Mouse (Mus musculus): ENCODE measurements around the gene Tbx19.

Gene Tbx19

DNA sequence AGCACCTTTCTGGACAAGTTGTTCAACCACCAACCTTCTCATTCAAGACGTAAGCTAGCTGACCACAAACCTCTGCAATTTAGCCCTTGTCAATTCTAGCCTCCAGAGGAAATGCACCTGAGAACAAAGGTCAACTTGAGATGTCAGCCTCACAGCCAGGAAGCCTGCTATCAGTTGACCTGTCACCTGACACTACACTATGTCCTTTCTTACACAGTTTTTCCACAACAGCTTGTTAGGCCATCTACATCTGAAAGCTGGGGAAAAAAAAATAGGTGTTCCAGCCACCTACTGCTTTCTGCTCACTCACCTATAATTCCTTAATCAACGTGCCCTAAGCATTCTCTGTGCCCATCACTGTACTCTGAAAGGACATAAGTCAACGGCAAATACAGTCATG lies 23.6 kb upstream of the Tbx19 start:
- DNase-seq (ENCODE audit: low spot score) = no peak

DNA sequence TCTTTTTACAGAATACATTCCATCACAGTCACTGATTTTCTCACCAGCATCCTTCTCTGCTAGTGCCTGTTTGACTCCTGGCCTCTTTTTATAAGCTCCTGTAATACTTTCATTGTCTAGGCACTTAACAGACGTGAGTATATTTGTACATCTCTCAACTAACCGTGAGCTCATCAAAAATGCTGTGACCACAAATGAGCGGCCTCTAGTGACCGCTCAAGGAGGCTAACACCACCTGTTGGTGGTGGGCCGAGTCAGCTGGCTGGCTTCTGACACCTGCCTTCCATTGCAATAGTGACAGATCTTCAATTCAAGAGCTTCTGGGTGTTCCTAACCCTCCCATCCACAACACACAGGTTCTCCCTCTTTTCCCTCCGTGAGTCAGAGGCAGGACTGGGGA lies 22.8 kb upstream of the Tbx19 start:
- no peak for DNase-seq (ENCODE audit: low spot score)

DNA sequence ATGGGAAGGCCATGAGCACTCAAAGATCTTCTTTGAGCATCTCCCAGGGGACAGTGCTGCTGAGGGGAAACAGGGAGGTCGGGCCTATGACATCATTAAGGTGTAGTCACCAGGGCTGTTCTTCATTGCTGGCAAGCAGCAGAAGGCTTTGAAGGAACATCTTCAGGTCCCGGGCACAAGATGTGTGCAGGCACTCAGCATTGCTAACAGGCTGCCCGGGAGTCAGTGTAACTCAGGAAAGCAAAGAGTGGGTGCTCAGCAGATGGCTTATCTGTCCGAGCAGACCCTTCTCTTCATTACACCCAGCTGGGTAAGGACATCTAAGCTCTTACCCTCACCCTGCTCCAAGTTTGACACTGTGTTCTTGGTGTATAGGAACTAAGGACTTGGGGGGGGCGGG lies 18.7 kb upstream of the Tbx19 start:
- no peak for DNase-seq (ENCODE audit: low spot score)

DNA sequence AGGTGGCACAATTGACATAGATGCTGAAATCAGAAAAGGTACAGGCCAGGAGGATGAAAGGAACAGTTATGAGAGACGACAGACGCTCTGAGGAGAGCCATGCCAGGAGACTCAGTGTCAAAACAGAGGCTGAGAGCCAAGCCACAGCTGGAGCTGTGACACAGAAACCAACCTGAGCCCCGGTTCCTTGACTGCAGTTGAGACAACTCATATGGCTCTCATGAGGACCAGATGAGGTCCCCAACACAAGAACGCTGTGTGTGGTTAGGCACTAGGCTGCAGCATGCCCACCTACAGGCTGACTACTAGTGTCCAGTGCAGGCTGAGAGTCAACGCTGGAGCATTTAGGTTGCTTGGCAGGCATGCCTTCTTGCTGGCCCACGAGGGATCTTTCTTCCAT lies 17.5 kb upstream of the Tbx19 start:
- no peak for DNase-seq (ENCODE audit: low spot score)

DNA sequence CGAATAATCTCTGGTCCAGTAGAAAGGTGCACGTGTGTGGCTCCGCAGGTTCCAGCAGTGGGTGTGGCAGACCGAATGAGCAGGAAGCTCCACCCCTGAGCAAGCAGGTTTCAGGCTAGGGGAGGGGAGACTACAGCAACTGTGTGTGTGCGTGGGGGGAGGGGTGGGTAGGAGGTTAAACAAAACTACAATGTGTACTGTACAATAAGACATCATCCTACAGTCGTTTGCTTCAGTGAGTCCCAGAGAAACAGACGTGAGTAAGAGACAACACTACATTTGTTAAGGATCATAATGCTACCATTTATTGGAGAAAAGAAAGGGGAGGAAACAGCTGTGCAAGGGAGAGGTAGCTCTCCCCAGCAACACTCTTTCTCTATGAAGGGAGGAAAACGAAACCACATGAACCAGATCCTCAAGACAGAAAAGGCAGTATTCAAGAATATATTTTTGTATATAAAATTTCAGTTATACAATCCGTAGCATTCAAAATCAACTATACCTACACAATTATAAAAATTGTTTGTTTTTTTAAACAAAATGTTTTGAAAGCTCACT lies 13.6 kb upstream of the Tbx19 start:
- DNase-seq (ENCODE audit: low spot score) = no peak

GRCm38 (mm10) chr1:165171277-165171676 lies 10.7 kb upstream of the Tbx19 start:
- no peak for DNase-seq (ENCODE audit: low spot score)

GRCm38 (mm10) chr1:165170157-165170556 lies 9.6 kb upstream of the Tbx19 start:
- DNase-seq (ENCODE audit: low spot score) = no peak

- DNase-seq (ENCODE audit: low spot score) = no peak
Observed at GRCm38 (mm10) chr1:165169462-165169861, 8.9 kb upstream of the Tbx19 start.

DNA sequence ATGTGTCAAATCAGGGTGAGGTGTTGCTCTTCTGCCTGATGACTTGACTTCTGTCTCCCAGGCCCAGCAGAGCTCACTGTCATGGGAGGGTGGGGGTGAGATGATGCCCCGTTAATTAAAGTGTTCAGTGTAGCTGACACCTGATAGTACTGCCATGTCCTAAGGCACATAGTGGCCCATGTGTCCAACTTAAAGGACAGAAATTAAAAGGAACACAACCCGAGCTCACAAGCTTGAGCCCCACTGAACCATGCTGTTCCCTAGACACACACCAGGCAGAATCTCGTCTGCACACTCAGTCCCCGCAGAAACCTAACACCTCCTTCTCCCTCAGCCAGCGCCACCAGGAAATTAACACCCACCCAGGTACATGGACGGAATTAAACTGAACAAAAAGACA lies 4.3 kb upstream of the Tbx19 start:
- DNase-seq (ENCODE audit: low spot score) = no peak

DNA sequence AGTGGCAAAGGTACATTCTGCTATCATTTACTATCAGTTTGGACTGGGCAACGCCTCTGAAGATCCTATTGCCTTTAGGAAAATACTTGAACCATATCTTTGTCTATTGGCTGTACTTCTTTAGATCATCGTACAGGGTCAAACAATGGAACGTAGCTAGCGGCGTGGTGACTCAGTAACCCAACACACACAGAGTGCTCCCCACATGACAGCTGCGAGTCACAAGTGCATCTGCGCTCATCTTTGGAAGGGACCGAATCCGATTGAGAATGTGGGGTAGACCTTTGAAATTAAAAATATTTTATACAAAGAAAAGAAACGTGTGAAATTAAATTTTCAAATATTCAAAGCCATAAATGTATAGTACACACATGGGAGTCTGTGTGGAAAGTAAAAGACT lies 1.7 kb downstream of the Tbx19 start:
- DNase-seq (ENCODE audit: low spot score) = no peak

DNA sequence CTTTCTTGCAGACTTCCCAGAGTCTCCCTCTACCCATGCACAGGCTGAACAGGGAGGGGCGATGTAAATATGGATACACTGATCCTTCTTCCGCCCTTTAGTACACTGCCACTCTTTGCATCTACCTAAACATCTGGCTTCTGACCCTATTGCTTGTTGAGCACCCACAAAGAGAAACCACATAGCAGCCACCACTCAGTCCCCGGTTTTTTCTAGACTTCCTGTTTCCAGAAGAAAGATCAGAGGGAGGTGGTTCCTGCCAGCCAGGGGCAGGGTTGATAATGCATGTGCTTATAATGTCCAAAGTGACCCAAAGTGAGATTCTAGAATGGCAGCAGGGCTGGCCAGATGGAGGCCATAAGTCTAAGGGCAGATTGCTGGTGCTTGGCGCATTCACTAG lies 6.4 kb downstream of the Tbx19 start:
- no peak for DNase-seq (ENCODE audit: low spot score)

DNA sequence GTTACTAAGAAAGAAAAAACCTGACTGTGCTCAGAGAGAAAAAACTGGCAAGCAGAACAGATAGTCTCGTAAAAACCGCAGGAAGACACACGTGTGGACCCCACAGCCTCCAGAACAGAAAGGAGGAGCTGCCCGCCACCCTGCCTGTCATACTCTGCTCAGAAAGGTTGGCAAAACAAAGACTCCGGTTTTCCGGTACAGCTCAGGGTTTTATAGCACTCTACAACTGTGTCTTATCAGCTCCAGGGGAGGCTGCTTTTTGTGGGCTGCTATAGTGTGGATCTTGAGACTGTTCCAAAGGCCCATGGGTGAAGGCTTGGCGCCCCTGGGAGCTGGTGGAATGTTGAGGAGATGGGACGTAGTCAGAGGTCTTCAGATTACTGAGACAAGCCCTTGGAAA lies 9.4 kb downstream of the Tbx19 start:
- DNase-seq (ENCODE audit: low spot score) = no peak

DNA sequence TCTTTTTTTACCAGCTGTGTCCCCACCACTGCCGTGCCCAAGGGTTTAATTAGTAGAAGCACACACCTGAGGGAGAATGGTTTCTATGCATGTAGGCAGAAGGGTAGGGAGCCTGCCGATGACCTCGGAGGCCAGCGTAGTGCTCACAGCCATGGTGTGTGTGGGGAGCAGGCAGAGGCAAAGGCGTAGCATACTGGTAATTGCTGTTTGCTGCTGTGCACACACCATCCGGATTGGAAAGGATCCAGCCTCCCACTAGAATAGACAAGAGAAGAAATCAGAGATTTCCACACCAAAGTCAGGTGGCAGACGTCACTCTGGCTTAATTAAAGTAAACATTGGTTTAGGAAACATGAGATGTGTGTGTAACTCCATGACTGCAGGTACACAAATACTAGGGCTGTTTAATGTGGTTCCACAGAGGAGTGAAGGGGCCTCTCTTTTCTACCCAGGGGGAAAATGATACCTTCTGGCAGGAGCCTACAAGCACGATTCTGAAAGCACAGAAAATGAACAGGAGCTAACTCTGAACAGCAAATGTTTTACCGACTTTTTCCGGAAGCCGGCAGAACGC lies 18.1 kb downstream of the Tbx19 start:
- DNase-seq (ENCODE audit: low spot score) = no peak

DNA sequence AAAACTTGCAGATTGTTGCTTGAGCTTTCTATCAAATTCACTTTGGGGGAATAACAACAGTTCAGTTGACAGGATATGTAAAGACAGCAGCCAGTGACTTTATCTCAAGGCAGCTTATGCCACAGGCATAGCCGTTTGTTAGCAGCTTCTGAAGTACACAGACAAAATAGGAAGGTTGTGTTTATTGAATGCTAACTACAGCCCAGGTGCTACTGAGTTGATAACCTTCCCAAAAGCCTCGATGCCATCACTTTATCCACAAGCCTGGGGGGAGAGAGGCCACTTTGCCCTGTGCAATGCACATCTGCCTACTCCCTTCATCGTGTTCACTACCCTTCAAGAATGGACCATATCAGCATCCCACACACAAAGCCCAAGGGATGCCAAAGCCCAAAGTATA lies 20.3 kb downstream of the Tbx19 start:
- DNase-seq (ENCODE audit: low spot score) = no peak

GRCm38 (mm10) chr1:165133858-165134257 lies 26.7 kb downstream of the Tbx19 start:
- no peak for DNase-seq (ENCODE audit: low spot score)

DNA sequence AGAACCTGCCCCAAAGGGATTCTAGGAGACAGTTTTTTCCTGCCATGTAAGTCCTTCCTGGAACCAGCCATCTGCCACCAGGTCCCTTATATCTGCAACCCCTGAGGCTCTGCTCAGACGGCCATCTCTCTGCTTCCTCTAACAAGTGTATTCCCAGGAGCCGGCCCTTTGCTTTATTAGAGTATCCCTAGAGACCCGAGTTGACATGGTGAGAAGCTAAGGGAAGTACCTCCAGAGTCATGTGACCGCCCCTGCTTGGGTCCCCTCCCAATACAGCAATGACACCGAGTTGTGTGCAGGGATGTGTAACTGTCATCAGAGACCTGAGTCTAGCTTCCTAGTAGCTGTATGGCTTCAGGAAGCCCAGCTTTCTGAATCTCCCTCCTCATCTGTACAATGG lies 27.3 kb downstream of the Tbx19 start:
- DNase-seq (ENCODE audit: low spot score) = no peak

DNA sequence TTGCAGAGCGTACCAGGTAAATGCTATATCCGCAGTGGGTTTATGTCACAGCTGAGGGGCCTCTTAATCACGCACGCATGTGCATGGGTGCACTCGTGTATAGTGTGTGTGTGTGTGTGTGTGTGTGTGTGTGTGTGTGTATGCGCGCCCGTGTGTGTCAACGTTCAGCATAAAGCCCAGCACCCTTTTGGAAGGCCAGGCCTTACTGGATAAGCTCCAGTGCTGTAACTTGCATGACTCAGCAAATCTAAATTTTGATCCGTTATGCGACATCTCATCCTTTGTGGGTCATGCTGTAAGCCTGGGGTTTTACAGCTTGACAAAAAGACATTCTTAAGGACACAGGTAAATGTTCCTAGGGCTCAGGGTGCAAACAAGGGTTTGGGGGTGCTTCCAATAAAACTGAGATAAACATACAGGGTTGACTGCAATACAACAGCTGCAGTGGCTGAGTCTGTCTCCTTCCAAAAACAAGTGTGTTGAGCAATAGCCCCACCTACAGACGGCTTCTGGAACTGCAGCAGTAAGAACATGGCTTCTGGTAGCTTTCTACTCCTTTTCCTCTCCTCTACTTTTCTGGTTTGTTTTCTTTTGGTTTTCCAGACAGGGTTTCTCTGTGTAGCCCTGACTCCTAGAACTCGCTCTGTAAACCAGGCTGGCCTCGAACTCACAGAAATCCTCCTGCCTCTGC lies 28.2 kb downstream of the Tbx19 start:
- peak; percentile 66 for DNase-seq (ENCODE audit: low spot score)

- no peak for DNase-seq (ENCODE audit: low spot score)
Observed at GRCm38 (mm10) chr1:165129573-165129972, 31.0 kb downstream of the Tbx19 start.

GRCm38 (mm10) chr1:165121096-165121495 lies 39.5 kb downstream of the Tbx19 start:
- DNase-seq (ENCODE audit: low spot score) = no peak

GRCm38 (mm10) chr1:165120349-165120898 lies 40.1 kb downstream of the Tbx19 start:
- DNase-seq (ENCODE audit: low spot score) = peak; percentile 88

- no peak for DNase-seq (ENCODE audit: low spot score)
Observed at GRCm38 (mm10) chr1:165119760-165120159, 40.8 kb downstream of the Tbx19 start.

- no peak for DNase-seq (ENCODE audit: low spot score)
Observed at GRCm38 (mm10) chr1:165119011-165119726, 41.4 kb downstream of the Tbx19 start.
